Mouse (Mus musculus) thymus, postnatal 10 days (tissue): ENCODE measurements around the gene Capn5.
A peak's percentile ranks its signal among the peaks of the same experiment; 100 is the strongest.

ENCODE experiments used
- DNase-seq, 2 experiments: peaks; one replicate each; pipeline ENCODE4 v3.0.0; 2021; ENCODE audit warnings: low spot score in 2 of 2

Gene Capn5

GRCm38 (mm10) chr7:98148721-98149407 lies 29.2 kb downstream of the Capn5 start:
- no peak for DNase-seq

GRCm38 (mm10) chr7:98147766-98148165 lies 30.3 kb downstream of the Capn5 start:
- no peak for DNase-seq

GRCm38 (mm10) chr7:98146447-98146845 lies 31.6 kb downstream of the Capn5 start:
- no peak for DNase-seq

GRCm38 (mm10) chr7:98145842-98146446 lies 32.1 kb downstream of the Capn5 start:
- no peak for DNase-seq

- no peak for DNase-seq
Measured at GRCm38 (mm10) chr7:98145402-98145801, 32.7 kb downstream of the Capn5 start, which contains the start of gene Omp. Gene Omp (minus strand): TSS chr7:98145502.

GRCm38 (mm10) chr7:98142648-98143047 lies 35.4 kb downstream of the Capn5 start:
- DNase-seq = no peak

- DNase-seq = no peak
Measured at GRCm38 (mm10) chr7:98142247-98142646, 35.8 kb downstream of the Capn5 start.

- DNase-seq = peak in 1 of 2 experiments; percentile 36
Measured at GRCm38 (mm10) chr7:98141206-98141605, 36.9 kb downstream of the Capn5 start.

GRCm38 (mm10) chr7:98140597-98140996 lies 37.5 kb downstream of the Capn5 start:
- DNase-seq = no peak

- no peak for DNase-seq
Measured at GRCm38 (mm10) chr7:98139216-98139615, 38.9 kb downstream of the Capn5 start.

GRCm38 (mm10) chr7:98137995-98138394 lies 40.1 kb downstream of the Capn5 start:
- DNase-seq = no peak

- no peak for DNase-seq
Measured at GRCm38 (mm10) chr7:98137583-98137982, 40.5 kb downstream of the Capn5 start.

GRCm38 (mm10) chr7:98131751-98132150 lies 46.3 kb downstream of the Capn5 start:
- DNase-seq = no peak

- peak in 1 of 2 experiments; percentile 66 for DNase-seq
Measured at GRCm38 (mm10) chr7:98125473-98125872, 52.6 kb downstream of the Capn5 start.

GRCm38 (mm10) chr7:98124701-98125100 lies 53.4 kb downstream of the Capn5 start:
- no peak for DNase-seq

- DNase-seq = no peak
Measured at GRCm38 (mm10) chr7:98121673-98122072, 56.4 kb downstream of the Capn5 start.

- DNase-seq = no peak
Measured at GRCm38 (mm10) chr7:98121241-98121640, 56.8 kb downstream of the Capn5 start.

GRCm38 (mm10) chr7:98120325-98120724 lies 57.7 kb downstream of the Capn5 start:
- peak; percentile 47 to 75 for DNase-seq

GRCm38 (mm10) chr7:98119961-98120232 lies 58.2 kb downstream of the Capn5 start:
- no peak for DNase-seq

GRCm38 (mm10) chr7:98119179-98119960 lies 58.7 kb downstream of the Capn5 start, which contains the start of gene Myo7a:
Gene Myo7a (minus strand): TSS chr7:98119524.
- DNase-seq = no peak

GRCm38 (mm10) chr7:98117012-98117660 lies 60.9 kb downstream of the Capn5 start:
- no peak for DNase-seq

GRCm38 (mm10) chr7:98114656-98115055 lies 63.4 kb downstream of the Capn5 start:
- DNase-seq = no peak
